Mouse (Mus musculus): ENCODE data around the gene Mecp2.

Mecp2 gene

DNA sequence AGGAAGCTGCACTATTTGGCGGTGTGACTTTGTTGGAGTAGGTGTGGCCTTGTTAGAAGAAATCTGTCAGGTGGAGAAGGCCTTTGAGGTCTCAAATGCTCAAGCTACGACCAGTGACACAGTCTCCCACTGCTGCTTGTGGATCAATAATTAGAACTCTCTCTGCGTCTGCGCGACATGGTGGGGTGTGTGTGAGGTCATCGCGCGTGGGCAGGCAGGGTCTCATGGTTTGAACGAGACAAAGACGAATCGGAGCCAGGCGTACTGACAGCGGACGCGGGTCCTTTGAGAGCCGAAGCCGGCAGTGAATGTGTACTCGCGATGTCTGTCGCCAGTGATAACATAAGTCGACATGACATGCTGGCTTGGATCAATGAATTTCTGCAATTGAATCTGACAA lies 128.8 kb downstream of the Mecp2 start:
- no peak for DNase-seq

DNA sequence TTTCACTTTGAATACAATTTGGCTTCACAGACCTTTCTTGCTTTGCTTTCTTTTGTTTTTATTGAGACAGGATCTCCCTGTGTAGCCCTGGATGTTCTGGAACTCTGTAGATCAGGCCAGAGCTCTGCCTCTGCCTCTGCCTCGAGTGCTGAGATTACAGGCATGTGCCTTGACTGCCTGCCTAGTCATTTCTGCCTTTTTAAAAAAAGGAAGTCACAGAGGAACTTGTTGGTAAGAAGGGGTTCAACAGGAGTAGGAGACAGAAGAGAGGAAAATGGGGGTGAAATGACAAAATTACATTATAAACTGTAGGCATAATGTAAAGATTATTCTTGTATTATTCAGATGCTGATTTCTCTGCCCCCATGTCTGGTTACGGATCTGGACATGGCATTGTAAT lies 131.5 kb downstream of the Mecp2 start:
- no peak for DNase-seq

- no peak for DNase-seq
Observed at GRCm38 (mm10) chrX:74001024-74001423, 134.1 kb downstream of the Mecp2 start.

GRCm38 (mm10) chrX:73998911-73999869 lies 136.0 kb downstream of the Mecp2 start:
- no peak for DNase-seq

GRCm38 (mm10) chrX:73977783-73978182 lies 157.4 kb downstream of the Mecp2 start:
- DNase-seq, result no peak
